Mouse (Mus musculus) brain, adult 2 months (tissue): Measurements from ENCODE around the gene Slc46a1.

ENCODE experiments used
- DNase-seq: peaks from one replicate; pipeline ENCODE4 v3.0.0; 2011; ENCODE audit warnings: low read depth, low spot score

The Slc46a1 gene

DNA sequence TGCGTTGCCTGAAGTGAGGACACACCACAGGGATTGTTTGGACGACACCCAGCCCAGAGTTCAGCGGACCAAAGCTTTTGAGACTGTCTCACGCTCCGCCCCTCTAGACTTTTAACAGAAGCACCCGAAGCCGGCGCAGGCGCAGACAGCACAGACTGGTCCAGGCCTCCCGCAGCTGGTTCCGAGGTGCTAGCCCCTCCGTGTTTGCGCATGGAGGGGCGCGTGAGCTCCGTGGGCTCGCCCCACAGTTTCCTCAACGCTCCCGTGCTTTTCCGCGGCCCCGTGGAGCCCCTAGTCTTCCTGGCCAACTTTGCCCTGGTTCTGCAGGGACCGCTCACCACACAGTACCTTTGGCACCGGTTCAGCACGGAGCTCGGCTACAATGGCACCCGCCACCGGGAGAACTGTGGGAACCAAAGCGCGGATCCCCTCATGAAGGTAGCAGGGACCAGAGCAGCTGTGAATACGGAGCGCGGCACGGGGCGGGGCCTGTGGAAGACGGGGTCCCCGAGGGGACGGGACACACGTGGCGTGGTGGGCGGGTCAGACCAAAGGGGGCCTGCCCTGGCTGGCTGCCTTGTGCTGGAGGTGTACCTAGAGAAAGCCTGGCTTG, at the start of gene Slc46a1:
TSS of gene Slc46a1 (plus strand) at position 130 of the 613 bp plus-strand sequence.
- peak; percentile 80 for DNase-seq

DNA sequence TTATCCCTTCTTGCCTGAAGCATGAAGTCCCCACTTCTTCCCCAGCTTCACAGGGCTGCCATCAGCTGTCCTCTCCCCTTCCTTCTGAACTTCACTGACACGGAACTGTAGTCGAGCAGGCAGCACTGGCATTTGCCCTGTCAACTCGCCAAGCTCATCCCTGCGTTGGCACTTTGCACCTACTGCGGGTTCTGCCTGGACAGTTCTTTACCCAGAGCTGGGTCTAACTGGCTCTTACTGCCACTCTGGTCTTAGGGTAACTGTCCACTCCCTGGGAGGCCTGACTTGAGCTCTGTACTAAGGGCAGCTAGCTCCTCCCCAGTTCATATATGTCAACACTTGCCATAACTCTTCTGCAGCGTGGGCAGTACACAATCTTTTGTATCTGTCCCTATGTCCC, 48.6 kb upstream of the Slc46a1 start:
- no peak for DNase-seq

DNA sequence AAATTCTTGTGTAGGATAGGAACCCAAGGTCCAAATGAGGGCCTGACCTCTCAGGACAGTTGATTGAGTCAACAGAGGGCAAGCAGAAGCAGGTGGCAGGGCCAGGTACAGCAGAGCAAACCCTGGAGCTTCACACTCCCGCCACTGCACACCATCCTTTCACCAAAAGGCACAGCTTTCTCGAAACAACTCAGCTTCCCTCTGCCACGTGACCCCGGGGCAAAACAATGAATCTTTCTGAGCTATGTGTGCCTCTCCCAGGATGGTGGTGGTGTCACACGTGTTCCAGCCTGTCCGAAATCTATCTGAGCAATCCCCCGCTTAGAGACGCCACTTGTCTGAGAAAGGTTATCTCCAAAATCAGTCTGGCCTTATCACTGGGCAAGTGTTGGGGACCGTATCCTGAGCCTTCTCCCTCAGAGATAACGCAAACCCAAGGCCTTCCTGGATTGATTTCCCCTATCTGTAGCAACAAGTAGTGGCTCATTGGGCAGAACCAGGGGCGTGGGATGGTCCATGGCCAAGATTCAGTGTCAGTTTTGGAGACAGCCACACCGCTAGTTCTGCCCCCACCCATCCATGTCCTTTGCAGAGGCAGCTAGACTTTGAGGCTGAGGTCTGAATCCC, 45.1 kb upstream of the Slc46a1 start:
- DNase-seq: no peak

DNA sequence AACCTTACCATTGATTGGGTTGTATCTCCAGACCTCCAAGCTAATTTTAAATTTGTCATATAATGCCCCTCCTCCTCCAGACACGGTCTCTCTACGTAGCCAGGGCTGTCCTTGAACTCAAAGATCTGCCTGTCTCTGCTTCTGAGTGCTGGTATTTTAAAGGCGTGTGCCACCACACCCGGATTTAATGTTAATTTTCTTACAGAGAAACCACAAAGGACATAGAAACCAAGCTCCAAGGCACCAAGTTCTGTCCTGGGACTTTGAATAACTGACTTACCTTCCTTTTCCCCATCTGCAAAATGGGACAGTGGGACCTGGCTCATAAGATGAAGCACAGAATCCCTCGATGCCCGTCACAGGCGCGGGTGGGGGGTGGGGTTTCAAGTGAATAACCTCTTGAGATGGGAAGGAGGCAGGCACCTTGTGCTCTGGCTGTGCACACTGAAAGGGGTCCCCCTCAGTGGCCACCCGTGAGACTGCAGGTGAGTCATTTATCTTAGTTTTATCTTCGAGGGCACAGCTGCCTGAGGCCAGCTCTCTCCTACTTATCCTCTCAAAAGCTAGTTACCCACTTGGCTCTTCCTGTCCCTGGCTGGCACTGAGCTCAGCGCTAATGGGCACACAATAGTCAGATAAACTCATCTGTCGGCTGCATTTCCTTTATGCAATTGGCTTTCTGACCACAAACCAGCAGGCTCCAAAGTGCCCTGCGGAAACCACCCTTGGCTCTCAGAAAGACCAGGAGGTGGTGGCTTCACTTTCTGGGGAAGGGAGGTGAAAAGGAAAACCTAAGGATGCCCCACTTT, 44.1 kb upstream of the Slc46a1 start:
- no peak for DNase-seq

DNA sequence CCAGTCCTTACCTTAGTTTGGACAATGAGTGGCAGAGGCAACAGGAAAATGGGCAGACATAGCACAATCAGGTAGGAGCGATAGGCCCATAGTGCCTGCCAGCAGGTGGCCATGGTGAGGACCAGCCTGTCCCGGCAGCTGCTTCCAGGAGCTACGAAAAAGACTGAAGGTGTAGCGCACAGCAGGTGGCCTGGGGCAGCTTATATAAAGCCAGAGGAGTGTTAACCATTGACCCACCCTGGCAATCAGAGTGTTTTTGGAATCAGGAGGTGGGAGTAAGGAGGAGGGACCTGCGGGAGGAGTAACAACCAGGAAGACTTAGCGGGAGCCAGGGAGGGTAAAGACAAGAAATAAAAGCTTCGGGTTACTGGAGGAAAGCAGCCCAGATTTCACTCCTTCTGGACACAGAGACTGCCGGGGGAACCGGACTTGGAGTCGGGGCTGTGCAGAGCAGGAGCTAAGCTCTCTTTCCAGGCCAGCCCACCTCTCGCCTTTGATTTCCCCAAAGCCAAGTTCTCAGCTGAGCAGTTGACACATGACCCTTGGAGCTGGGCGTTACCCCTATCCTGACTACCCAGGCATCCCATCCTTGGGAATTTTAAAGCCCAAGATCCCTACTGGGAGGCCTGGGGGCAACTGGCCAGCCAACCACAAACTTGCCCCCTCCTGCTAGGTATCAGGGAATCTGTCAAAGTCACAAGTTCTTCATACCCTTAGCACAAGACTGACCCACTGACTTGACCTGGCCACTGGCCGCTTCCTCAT, 43.3 kb upstream of the Slc46a1 start, which contains the start of gene Slc13a2:
TSS of gene Slc13a2 (minus strand) at position 163 of the 765 bp plus-strand sequence.
- no peak for DNase-seq

DNA sequence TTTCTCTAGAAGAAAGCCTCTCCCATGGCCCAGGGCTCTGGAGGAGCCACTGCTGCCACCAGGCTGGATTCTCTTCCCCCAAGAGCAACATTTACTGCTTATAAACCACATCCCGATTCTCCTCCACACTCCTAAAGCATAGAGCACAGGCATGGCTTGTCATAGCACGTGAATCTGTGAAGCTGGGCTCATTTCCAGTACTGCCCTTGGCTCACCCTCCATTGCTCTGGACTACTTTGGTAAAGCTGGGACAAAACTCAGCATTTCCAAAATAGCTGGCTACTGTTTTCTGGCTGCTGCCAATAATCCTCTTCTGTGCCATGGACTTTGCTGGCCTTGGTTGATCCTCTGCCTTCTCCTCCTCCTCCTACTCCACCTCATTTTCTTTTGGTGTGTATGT, 41.1 kb upstream of the Slc46a1 start:
- DNase-seq: peak; percentile 61

DNA sequence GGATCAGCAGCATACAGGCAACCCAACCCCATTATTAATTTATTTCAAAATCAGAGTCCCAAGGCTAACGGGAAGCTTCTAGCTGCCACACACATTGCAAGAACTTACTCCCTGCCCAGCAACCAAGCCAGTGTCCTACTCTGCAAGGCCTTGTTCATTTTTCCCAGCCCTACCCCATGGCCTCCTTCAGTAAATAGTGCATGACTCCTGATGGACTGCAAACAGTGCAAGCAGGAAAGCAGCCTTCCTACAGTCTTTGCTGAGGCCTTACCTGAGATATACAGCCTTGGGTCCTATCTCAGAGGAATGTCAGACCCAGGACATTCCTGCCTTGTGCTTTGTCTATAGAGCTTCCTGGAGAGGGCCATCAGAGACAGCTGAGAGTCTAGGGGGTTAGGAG, 39.9 kb upstream of the Slc46a1 start:
- no peak for DNase-seq

DNA sequence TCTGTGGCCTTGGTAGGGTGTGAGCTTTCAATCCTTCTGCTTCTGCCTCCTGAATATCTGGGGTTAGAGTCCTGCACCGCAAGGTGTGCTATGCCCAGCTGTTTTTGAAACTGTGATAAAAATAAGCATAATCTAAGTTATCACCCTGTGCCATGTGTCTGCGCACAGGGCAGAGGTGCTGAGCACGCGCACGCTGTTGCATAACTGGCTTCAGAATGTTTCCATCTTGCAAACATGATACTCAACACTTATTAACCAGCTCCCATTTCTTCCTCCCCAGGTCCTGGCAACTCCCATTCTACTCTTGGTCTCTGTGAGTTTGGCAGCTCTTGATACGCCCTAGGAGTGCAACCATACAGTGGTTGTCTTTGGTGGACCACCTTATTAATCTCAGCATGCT, 37.8 kb upstream of the Slc46a1 start:
- no peak for DNase-seq

DNA sequence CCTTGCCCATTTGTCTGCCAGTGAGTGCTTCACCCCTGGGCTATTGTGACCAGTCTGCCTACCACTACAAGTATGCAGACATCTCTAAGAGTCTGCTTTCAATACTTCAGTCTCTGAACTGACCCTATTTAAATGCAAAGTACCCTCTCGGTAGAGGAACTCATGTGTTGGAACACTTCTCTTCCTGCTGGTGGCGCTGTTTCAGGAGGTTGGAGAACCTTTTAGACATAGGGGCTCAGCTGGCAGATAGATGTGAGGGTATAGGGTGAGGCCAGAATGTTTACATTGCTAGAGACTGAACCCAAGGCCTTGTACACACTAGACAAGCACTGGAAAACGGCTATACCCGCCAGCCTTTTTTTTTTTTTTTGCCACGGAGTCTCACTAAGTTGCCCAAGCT, 37.2 kb upstream of the Slc46a1 start:
- DNase-seq: no peak

DNA sequence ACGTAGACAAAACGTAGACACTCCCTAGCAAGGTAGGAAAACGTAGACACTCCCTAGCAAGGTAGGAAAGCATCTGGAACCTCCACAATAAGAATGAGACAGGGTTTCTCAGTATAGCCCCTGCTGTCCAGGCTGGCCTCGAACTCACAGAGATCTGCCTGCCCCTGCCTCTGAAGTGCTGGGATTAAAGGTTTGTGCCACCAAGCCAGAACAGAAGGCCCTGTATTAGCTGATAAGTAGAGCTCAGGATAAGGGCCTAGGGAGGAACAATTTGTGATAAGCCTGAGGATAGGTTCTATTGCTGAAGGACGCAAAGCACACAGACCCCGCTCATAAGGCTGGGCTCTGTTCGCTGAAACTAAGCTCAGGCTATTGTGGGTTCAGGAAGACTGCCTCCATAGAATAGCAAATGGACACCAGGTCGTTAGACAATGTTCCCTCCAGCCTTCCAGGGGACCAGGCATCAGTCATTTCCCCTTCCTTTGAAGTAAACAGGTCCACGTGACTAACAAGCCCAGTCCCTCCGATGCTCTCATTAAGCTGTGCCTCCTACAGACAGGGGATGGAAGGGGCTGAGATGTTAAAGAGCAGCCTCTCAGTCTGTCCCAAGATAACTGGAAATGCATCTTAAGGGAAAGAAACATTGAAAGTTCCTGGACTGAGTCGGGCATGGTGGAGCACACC, 35.2 kb upstream of the Slc46a1 start:
- DNase-seq: no peak

DNA sequence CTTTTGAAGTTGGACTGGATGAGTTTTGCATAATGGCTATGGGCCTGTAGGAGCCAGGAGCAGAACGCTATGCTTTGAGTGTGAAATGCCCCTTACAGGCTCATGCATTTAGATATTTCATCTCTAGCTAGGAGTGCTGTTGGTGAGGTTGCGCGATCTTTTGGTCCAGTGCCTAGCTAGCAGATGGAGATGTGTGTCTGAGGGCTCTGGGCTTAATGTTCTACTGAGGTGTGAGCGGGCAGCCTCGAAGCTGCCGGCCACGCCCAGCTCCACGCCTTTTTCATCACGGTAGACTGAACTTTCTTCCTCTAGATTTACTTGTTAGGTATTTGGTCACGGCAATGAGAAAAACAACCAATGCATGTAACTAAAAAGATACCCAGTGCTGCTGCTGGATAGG, 34.3 kb upstream of the Slc46a1 start:
- DNase-seq: peak; percentile 32

DNA sequence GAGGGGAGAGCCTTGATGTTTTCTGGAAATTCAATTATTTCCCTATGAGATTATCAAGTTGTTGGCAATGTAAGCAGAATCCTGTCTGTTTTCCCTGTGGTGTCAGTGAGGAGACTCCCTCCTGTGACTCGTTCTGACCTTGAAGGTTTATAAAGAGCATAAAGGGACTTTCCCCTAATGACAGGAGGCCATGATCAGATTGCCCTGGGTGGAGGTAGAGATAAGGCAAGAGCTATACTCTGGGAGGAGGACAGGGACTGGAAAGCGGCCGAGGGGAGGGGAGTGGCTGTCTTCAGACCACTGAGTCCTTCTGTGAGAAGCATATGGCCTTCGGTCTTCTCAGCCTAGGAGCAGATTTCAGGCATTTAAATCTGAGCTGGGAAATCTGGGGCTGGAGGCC, 31.4 kb upstream of the Slc46a1 start:
- DNase-seq: no peak

DNA sequence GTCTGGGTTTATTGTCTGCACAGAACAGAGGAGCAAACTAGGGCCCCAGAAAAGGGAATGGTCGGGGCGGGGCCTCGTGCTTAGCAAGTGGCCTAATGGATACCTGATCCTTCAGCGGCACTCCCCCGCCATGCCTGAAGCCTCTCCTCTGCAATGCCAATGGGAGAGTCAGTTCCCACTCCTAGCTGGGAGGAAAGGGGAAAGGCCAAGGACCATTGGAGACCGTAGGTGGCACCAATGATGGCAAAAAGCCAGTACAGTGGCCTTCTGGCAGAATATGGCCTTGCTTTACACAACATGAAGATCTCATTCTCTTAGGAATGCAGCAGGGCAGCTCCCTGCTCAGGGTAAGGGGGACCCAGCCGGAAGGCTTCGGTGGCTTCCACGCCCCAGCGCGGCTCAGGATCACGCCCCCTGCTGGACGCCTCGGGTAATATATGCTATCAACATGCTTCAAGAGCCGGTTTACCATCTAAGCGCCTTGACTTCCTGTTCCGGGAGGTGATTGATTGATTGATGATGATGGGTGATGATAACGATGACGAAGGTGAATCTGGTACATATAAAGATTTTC, 29.6 kb upstream of the Slc46a1 start:
- peak; percentile 11 for DNase-seq

DNA sequence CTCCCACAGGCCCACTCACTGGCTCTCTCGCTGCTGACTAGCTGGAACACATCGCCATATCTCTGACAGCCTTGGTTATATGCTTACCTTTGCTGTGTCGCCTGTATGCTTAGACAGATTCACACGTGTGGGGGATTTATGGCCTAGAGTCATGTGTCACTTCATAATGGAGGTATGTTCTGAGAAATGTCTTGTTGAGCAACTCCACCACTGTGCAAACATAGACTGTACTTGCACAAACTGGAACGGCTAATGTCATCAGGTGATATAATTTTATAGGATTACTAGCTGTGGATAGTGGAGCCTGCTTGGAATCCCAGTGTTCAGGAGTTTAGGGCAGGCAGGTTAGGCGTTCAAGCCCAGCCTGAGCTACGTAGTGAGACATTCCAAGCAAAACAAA, 28.3 kb upstream of the Slc46a1 start:
- DNase-seq: no peak

DNA sequence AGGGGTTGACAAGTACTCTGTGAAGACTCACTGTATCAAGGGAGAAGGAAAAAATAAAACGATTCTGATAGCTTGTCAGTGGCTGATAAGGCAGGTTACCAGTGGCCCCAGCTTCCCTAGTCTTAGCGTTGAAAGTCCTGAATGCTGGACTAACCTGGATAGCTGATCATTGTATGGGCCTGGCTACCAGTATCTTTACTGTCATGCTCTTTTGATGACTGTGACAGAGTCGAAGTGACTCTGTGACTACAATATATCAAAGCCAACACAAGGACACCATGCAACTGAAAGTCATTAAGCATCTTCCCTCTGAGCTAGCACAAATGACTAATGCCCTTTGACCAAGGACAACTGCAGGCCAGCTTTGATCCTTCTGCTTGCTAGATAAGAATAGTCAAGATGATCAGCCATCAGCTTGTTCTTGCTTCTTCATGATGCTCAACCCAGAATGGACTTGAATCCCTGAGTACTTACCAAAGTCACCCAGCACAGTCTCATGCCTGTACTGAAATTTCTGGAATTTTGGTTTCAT, 27.0 kb upstream of the Slc46a1 start:
- no peak for DNase-seq

DNA sequence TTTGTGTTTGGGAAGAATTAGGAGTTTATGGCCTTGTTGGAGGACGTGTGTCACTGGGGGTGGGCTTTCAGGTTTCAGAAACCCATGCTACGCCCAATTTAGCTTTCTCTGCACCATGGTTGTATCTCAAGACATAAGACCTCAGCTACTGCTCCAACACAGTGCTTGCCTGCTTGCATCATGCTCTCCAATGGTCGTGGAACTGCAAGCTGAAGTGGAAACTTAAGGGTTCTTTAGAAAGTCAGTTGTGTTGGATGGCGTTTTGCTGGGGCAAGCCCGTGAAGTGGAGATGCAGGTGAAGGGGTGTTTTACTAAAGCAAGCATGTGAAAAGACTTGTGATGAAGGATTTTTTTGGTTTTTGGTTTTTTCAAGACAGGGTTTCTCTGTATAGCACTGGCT, 22.4 kb upstream of the Slc46a1 start:
- no peak for DNase-seq

DNA sequence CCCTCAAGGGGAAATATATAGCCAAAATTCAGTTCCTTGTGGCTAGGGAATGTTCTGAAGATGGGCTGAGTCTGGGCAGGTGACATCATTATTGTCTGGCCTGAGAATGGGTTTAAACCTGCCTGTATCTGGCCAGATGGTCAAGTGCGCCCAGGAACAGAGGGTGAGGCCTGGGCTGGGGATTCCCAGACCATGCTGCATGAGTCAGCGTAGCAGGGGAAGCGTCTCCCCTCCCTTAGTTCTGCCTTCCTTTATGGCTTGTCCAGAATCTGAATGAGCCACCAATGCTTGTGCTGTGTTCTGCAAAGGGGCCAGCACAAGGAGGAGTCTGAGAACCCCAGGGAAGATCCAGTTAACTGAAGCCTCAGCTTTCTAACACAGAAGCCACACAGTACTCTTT, 18.3 kb upstream of the Slc46a1 start:
- DNase-seq: no peak

DNA sequence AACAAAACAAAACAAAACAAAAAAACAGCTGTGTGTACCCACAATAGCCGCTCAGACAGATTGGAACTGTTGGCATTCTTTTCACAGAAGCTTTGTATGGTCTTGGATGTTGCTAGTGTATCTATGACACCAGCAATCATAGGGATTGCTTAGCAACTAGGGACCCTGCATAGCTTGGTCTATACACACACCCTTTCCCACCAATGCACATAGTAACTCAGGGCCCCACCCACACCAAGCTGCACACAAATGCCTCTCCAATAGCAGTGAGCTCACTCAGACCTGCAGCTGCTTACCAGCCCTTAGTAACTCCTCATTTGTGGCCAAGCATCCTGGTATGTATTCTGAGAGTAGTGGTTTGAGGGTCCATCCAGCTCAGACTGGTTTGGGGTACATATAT, 17.3 kb upstream of the Slc46a1 start:
- no peak for DNase-seq

DNA sequence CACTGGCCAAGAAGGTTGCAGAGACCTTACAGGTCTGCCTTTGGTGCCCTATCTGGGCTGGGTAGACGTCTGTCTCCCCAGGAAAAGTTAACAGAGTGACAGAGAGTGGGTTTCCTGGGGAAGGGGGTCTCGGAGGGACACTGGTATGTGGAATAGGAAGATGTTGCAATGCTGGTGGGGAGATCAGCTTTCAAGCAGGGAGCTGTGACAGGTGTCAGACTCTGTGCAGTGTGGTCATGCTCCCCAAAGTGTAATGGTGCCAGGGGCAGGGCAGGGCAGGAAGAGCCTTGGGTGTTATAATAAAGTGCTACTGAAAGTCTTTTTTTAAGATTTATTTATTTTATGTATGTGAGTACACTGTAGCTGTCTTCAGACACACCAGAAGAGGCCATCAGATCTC, 15.2 kb upstream of the Slc46a1 start:
- DNase-seq: no peak

DNA sequence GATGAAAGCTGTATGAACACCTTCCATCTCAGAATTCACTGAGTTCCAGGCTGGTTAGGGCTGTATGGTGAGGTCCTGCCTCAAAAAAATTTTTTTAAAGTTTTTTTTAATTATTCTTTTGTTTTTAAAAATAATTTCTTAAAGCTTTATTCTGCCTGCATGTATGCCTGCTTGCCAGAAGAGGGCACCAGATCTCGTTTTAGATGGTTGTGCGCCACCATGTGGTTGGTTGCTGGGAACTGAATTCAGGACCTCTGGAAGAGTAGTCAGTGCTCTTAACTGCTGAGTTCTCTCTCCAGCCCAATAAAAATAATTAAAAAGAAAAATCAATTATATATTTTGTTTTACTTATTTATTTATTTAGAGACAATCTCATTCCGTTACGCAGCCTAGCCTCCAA, 11.8 kb upstream of the Slc46a1 start:
- peak; percentile 84 for DNase-seq

DNA sequence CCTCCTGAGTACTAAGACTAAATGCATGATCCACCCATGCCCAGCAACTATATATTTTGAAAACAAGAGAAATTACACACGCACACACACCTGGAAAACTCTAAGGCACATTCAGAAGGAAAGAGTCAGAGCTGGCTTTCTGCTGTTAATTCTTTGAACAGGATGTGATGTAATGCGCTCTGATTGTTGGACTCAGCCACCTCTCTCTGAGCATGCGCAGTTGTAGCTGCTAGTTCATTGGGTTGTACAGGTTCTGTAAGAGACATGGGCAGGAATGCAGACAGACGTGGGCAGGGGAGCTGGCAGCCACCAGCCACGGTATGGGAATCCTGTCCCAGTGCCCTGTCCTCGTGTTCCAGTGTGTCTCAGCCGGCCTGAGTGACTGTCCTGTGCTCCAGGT, 11.2 kb upstream of the Slc46a1 start:
- no peak for DNase-seq
